Mouse (Mus musculus): ENCODE data around the gene Plekhm3. TPM values are rescaled to one million over a fixed set of nuclear protein-coding genes. Genes with fewer than 3 reads are reported as not detected.

Gene Plekhm3
- polyA plus RNA-seq, 1 experiment from 2014 or later, result 11.8 TPM

- Histone ChIP-seq H3K4me1 (replicated peaks) (no peaks in the 10 kb centered on the region), H3K27me3 (no peaks in the 10 kb centered on the region), H3K4me2 (replicated peaks) (no peak overlapping the region), H3K4me3 (replicated peaks) (no peak overlapping the region), H3K36me3 (no peaks in the 10 kb centered on the region), H3K9ac (replicated peaks) (no peak overlapping the region), H3K9me3 (0 out of 2 replicates have a peak, but pooled peaks cover 3% of the 10 kb centered on the region), H3K27ac (no peak overlapping the region)
- 92% methylated on average over 5 of the region's 5 CpGs for WGBS
- no peak for ATAC-seq
These were observed 202.0 kb downstream of the Plekhm3 start for GRCm38 (mm10) chr1:64754658-64755057.

GRCm38 (mm10) chr1:64753668-64754067 lies 203.0 kb downstream of the Plekhm3 start:
- no peak for ATAC-seq
- Histone ChIP-seq H3K9ac (replicated peaks) (no peak overlapping the region), H3K4me2 (replicated peaks) (no peak overlapping the region), H3K9me3 (no peaks in the 10 kb centered on the region), H3K36me3 (no peaks in the 10 kb centered on the region), H3K27me3 (no peaks in the 10 kb centered on the region), H3K27ac (no peak overlapping the region), H3K4me1 (replicated peaks) (no peaks in the 10 kb centered on the region), H3K4me3 (replicated peaks) (no peak overlapping the region)
- 72% methylated on average over 7 of the region's 7 CpGs for WGBS

GRCm38 (mm10) chr1:64753109-64753508 lies 203.5 kb downstream of the Plekhm3 start:
- no peaks in the 10 kb centered on the region for H3K4me1 ChIP-seq (replicated peaks)
- ATAC-seq, result no peak

GRCm38 (mm10) chr1:64744616-64745015 lies 212.0 kb downstream of the Plekhm3 start:
- ATAC-seq, result no peak
- no peak overlapping the region for H3K27ac ChIP-seq
- no peaks in the 10 kb centered on the region for H3K36me3 ChIP-seq
- H3K27me3 ChIP-seq, result peaks cover 4% of the 10 kb centered on the region
- H3K9ac ChIP-seq (replicated peaks), result no peak overlapping the region
- H3K4me1 ChIP-seq (replicated peaks), result no peaks in the 10 kb centered on the region
- no peaks in the 10 kb centered on the region for H3K9me3 ChIP-seq
- H3K4me2 ChIP-seq (replicated peaks), result no peak overlapping the region
- no peak overlapping the region for H3K4me3 ChIP-seq (replicated peaks)

More at GRCm38 (mm10) chr1:64753109-64753508, 203.5 kb downstream of the Plekhm3 start:
- Histone ChIP-seq H3K4me2 (replicated peaks) (no peak overlapping the region), H3K4me3 (replicated peaks) (no peak overlapping the region), H3K27ac (no peak overlapping the region), H3K36me3 (no peaks in the 10 kb centered on the region), H3K9ac (replicated peaks) (no peak overlapping the region), H3K27me3 (no peaks in the 10 kb centered on the region; the same call in 1 of the 2 replicates), H3K9me3 (no peaks in the 10 kb centered on the region)
- 91% methylated on average over 8 of the region's 8 CpGs for WGBS

GRCm38 (mm10) chr1:64742741-64743408 lies 213.7 kb downstream of the Plekhm3 start:
- WGBS, result 91% methylated on average over 18 of the region's 18 CpGs
- Histone ChIP-seq H3K9me3 (no peaks in the 10 kb centered on the region), H3K27ac (no peak overlapping the region), H3K9ac (replicated peaks) (no peak overlapping the region), H3K4me1 (replicated peaks) (peaks cover 10% of the 10 kb centered on the region), H3K4me3 (replicated peaks) (no peak overlapping the region), H3K36me3 (no peaks in the 10 kb centered on the region), H3K27me3 (peaks cover 21% of the 10 kb centered on the region), H3K4me2 (replicated peaks) (no peak overlapping the region)
- no peak for ATAC-seq

- Histone ChIP-seq H3K27me3 (peaks cover 57% of the 10 kb centered on the region), H3K4me3 (replicated peaks) (peak overlapping the region; percentile 59), H3K36me3 (no peaks in the 10 kb centered on the region), H3K4me1 (replicated peaks) (peaks cover 41% of the 10 kb centered on the region), H3K9ac (replicated peaks) (no peak overlapping the region), H3K9me3 (no peaks in the 10 kb centered on the region), H3K4me2 (replicated peaks) (peak overlapping the region; percentile 94), H3K27ac (no peak overlapping the region)
- ATAC-seq, result no peak
- under 1% methylated on average over 14 of the region's 14 CpGs for WGBS
These were observed 218.0 kb downstream of the Plekhm3 start for GRCm38 (mm10) chr1:64738661-64739082.

- no peak for ATAC-seq
- WGBS, result under 1% methylated on average over 11 of the region's 11 CpGs
- Histone ChIP-seq H3K27ac (no peak overlapping the region), H3K4me3 (replicated peaks) (peak overlapping the region; percentile 59), H3K36me3 (no peaks in the 10 kb centered on the region), H3K4me1 (replicated peaks) (peaks cover 46% of the 10 kb centered on the region), H3K9me3 (no peaks in the 10 kb centered on the region), H3K27me3 (peaks cover 62% of the 10 kb centered on the region), H3K9ac (replicated peaks) (no peak overlapping the region), H3K4me2 (replicated peaks) (peak overlapping the region; percentile 94)
These were observed 218.5 kb downstream of the Plekhm3 start for GRCm38 (mm10) chr1:64738180-64738555.

- ATAC-seq, result peak; percentile 93
- WGBS, result under 1% methylated on average over 44 of the region's 73 CpGs
- H3K36me3 ChIP-seq, result no peaks in the 10 kb centered on the region
These were observed 219.0 kb downstream of the Plekhm3 start, which contains the start of gene Fzd5 for GRCm38 (mm10) chr1:64737502-64738179. TSS of gene Fzd5 (minus strand) at chr1:64737751.

GRCm38 (mm10) chr1:64736681-64737501 lies 219.7 kb downstream of the Plekhm3 start:
- whole genome bisulfite sequencing, result under 1% methylated on average over 54 of the region's 56 CpGs
- Histone ChIP-seq H3K9ac (replicated peaks) (peak overlapping the region; percentile 68), H3K9me3 (no peaks in the 10 kb centered on the region), H3K27ac (no peak overlapping the region), H3K4me1 (replicated peaks) (peaks cover 52% of the 10 kb centered on the region), H3K27me3 (peaks cover 73% of the 10 kb centered on the region), H3K36me3 (no peaks in the 10 kb centered on the region), H3K4me2 (replicated peaks) (peak overlapping the region; percentile 94), H3K4me3 (replicated peaks) (peak overlapping the region; percentile 59)
- peak; percentile 16; the same call in 1 of the 2 replicates for ATAC-seq

More at GRCm38 (mm10) chr1:64737502-64738179, 219.0 kb downstream of the Plekhm3 start, which contains the start of gene Fzd5:
- Histone ChIP-seq H3K9me3 (no peaks in the 10 kb centered on the region), H3K4me1 (replicated peaks) (peaks cover 46% of the 10 kb centered on the region), H3K27me3 (peaks cover 67% of the 10 kb centered on the region), H3K4me2 (replicated peaks) (peak within 1 kb of the TSS; percentile 94), H3K4me3 (replicated peaks) (peak within 1 kb of the TSS; percentile 59), H3K27ac (no peak within 1 kb of the TSS), H3K9ac (replicated peaks) (peak within 1 kb of the TSS; percentile 68)

Measured in midbrain, embryonic 13.5 days (tissue).